Mouse (Mus musculus) heart, adult 2 months (tissue): Measurements from ENCODE around the gene Atp6v1a.

Source experiments
- CTCF ChIP-seq: fragments of 200-600 bp; IDR thresholded peaks from 2 replicates; pipeline ENCODE4 v1.8.1; 2022; ENCODE audit warnings: antibody characterized with exemption, mild to moderate bottlenecking, moderate library complexity
- POLR2A ChIP-seq: fragments of 200-500 bp; IDR thresholded peaks from 2 replicates; pipeline ENCODE4 v1.6.1; 2011; ENCODE audit warnings: mild to moderate bottlenecking, low read depth, low read length, control low read depth; ENCODE audit not compliant: insufficient read depth

DNA sequence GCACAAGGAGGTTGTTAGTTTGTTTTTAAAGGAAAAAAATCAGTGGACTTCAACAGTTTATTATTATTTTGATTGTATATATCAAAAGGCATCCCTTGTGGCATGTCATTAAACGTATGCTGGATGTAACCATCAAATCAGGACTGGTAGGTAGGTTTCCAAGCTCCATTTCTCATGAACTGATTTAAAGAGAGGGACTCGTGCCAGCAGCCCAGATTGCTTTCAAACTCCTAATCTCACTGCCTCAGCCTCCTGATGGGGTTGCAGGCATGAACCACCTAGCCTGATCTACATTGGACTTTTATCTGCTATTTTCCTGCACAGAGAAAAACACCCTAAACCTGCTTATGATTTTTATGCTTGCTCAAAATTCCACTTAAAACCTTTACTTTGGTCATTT, 15.7 kb downstream of the Atp6v1a start:
- no peak for TF ChIP-seq CTCF
- TF ChIP-seq POLR2A: no peak
